Mouse (Mus musculus) urinary bladder, postnatal 36 days (tissue): ENCODE results near the gene Kit.

ENCODE experiments used
- DNase-seq, 2 experiments: peaks; one replicate each; pipeline ENCODE4 v3.0.0; 2022; ENCODE audit warnings: low spot score in 2 of 2, mixed read lengths in 1 of 2

The Kit gene

DNA sequence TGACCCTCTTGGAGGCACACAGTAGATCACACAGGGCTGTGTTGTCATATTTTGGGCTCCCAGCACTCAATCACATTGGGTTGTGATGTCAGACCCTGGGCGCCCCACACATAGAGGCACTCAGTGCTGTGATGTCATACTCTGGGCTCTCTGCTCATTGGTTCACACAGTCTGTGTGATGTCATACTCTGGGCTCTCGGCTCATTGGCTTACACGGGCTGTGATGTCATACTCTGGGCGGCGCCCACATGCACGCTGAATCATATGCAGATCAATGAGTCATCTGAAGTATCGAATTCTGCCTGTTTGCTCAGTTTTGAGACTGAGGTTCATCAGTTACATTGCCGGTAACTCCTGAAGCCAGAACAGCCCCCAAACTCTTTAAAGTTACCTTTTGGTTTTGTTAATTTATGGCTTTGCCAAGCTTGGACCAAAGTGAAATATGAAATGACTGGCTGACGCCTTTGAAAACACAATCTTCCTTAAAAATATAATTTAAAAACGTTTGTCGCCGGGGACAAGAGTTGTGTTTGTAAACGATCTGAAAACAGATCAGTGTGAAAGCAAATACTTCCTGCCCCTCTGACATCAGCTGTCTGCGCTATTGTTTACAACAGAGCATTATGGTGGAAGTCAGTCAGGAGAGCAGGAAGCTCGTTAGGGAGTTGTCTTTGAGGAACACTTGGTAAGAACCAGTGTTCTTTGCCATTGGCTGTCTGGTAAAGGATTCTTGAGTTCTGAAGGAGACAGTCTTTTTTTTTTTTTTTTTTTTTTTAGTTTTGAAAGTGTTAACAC, 15.0 kb downstream of the Kit start:
- no peak for DNase-seq

DNA sequence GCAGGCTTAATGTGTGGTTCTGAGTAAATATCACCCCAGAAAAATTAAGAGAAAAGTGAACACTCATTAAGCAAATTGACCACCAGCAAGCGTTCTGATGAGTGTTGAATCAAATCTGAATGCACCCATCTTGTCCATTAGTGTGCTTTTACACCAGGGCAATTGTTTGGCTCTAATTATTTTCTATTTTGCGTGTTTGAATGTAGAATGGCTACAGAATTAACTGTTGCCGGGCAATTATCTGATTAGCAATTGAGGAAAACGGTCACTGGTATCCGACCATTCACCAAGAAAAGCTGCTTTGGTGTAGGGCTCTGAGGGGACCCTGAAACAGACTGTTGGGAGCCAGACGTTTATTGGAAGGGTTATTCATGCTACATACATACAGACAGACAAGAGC, 16.2 kb downstream of the Kit start:
- DNase-seq: no peak

DNA sequence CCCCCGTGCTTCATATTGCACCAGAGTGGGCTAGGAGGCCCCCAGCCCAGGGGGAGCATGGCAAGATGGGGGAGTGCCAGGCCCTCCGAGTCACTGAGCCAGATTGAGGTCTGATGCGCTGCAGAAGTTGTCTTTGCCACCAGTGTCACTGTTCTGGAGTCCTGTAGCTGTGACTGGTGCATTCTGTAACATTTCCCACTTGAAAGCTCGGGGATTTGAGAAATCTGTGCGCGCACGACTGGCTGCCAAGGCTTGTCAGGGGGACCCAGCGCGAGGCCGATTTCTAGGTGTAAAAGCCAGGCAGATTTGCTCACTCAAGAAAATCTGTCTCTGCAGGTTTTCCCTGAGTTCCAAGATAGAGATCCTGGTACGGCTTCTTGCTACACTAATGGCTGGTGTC, 16.9 kb downstream of the Kit start:
- DNase-seq: no peak

DNA sequence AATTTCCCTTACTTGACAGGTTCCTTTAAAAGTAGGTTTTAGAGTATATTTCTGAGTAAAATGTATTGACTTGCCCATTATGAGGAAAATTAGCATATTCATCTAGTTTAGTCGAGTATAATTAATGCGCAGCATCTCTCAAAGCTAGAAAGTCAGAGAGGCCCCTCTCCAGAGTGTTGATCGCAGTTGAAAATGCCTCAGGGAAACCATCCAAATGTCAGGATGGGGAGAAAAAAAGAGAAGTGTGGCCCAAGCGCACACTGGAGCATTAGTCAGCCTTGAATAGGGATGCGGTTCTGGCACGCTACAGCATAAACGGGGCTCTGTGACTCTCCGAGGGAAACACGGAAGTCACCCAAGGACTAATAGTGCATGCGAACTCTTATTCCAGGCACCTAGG, 20.6 kb downstream of the Kit start:
- DNase-seq: no peak

DNA sequence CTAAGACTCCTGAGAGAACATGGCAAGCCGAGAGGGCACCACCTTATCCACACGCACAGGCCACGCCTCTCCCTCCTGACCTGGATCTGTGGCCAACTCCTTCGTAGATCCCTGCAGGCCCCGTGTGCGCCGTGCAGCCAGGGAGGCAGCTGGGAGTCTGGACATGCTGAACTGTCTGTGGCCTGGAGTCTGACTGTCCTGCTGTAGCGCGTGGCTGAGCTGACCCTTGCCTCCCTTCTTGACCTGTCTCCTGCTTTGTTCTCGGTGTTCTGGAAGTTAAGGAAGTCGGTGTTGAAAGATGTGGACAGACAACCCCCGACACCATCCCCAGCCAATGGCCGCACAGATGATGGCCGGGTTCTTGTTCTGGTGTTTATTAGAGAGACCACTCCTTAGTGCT, 21.5 kb downstream of the Kit start:
- peak in 1 of 2 experiments; percentile 43 for DNase-seq

DNA sequence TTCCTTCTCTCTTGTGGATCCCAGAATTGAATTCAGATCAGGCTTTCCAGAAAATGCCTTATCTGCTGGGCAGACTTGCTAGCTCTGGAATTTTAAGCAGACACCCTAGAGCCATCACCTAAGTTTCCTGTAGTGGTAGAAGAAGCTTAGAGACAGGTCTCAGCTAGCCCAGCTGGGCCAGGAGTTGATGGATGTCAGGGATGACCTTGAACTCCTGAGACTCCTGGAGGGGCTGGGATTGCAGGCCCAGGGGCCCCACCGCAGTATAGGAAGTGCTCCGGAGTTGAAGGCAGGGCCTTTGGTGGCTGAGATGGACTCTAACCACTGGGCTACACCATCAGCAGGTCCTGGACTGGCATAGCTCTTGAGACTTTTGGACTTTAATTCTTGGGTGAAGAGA, 22.6 kb downstream of the Kit start:
- no peak for DNase-seq

DNA sequence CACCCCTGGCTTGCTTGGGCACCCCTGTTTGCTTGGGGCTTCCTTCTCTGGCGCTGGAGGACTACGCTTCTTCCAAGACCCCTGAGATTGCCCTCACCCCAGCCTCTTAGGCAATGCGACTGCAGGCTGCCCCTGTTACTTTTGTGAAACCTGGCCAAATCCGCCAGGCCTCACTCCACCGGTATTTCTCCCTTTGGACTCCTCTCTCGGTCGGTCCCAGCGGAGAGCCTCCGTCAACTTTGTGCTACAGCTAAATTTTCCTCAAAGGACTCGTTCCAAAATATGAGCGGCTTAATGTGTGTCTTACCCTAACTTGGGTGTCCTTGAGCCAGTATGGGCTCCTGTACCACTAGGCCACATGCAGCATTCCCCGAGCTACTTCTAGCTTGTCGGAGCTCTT, 23.8 kb downstream of the Kit start:
- DNase-seq: peak in 1 of 2 experiments; percentile 13

DNA sequence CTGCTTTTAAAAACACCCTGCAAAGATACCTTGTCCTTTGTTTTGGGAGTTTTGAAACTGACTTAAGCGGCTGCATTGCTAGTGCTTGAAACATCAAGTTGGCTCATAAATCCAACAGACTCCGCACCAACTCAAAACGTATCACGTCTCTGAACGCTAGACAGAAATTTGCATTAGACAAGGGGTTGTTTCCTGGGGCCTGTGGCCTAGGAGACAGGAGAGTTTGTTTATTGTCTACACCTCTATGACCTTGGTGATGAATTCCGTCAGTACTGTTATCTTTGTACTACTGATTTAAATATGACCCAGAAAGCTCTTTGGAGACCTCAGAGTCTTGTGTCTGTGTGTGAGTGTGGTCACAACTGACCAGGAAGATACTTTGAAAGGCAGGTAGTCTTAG, 25.3 kb downstream of the Kit start:
- no peak for DNase-seq

DNA sequence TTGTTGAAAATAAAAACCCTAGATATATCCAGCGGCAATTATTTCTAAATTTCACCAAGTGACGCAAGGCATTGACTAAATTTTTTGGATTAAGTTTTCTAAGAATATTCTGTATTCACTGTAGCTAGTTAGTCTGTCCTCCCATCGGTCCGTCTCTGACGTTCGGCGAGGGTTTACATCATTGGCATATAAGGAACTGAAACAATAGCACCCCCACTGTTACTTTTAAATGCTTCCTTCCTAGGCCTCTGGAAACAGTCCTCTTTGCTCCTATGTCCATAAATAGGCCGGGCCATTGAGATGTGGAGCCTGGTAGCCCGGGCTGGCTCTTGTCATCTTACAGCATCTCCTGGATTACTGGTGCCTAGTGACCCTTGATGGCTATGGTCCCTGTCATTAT, 29.5 kb downstream of the Kit start:
- no peak for DNase-seq

DNA sequence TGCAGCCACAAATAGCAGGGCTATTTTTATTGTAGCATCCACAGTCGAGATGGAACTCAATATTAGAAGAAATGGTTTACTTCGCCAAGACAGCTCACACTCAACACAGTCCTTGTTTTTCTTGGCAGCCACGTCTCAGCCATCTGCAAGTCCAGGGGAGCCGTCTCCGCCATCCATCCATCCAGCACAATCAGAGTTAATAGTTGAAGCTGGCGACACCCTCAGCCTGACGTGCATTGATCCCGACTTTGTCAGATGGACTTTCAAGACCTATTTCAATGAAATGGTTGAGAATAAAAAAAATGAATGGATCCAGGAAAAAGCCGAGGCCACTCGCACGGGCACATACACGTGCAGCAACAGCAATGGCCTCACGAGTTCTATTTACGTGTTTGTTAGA, 32.2 kb downstream of the Kit start:
- no peak for DNase-seq

DNA sequence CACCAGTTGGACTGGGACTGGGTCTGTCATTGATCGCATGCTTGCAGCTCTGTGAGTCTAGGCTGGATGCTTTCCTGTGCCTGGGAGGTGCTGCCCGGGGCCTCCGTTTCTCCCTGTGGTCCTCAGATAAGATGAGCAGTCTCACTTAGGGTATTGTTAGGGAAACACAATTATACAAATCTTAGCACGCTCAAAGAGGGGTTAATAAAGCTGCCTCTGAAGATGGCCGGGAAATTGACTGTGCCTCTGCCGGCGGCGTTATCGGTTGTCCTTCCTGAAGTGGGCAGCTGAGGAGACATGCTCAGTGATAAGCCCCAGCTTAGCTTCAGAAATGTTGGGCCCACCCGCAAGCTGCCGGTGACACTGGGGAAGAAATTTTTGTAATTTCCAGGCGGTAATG, 33.3 kb downstream of the Kit start:
- no peak for DNase-seq

DNA sequence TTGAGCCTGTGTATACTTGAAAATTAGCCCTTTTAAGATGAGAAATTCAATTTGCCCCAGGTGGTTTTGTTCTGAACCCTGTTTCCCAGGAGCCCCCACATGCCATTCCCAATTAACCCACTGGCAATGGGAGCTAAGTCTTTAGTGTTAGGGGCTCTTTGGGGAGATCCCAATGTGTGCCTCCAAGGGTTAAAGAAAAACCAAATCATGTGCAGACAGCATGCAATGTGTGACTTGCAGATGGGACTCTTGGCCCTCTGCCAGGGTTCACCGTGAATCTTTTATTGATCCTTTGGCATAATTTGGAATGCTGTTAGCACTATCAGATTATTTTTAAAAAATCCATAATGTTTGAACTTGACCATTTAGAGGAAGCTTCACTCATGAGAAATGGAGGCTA, 37.7 kb downstream of the Kit start:
- DNase-seq: no peak

DNA sequence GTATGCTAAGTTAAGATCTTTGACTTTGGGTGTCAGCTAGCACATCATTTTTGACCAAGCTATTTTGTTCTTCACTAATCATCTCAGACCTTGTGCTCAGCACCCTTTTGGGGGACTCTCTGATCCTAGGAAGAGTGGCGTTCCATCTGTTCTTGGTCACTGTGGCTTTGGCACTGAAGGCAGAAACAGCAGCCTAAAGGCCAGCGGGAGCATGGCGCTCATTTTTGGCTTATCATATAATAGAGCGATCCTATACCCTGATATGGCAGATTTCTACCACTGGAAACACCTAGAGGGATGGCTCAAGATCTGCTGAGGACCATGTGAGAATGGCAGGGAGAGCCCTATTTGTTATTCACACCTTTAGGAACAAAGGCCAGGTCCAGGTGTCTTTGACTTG, 38.2 kb downstream of the Kit start:
- no peak for DNase-seq

DNA sequence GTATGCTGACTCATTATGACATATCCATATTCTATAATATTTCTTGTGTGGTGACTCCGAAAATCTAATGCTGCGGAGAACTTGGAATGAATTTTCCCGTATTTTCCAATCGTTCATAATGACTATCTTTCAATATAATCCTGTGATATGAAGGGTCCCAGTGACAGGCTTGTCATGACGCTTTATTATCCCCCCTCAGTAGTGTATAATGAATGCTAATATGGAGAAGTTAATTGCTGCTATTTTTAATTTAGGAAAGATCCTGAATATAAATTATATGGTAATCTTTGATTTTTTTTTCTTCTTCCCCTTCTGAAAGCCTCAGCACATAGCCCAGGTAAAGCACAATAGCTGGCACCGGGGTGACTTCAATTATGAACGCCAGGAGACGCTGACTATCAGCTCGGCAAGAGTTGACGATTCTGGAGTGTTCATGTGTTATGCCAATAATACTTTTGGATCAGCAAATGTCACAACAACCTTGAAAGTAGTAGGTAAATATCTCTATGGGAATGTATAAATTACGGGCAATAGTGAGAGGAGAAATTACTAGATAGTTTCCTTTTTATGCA, 40.4 kb downstream of the Kit start:
- no peak for DNase-seq

DNA sequence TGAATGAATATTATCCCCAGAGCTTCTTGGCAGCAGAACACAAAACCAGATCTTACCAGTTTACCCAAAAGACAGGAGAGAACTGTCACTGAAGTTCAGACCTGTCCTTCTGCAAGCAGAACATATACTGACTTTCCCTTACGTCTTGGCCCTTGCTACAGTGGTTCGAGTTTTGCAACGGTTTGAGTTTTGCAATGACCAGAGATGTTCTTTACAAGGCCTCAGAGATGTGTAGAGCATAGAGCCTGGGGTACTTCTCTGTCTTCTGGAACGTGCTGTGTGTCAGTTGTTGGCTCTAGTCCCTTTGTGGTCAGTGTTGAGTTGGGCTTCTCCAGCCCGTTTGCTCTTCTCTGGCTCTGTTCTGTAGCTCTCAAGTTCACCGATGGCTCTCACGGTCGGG, 40.9 kb downstream of the Kit start:
- no peak for DNase-seq

DNA sequence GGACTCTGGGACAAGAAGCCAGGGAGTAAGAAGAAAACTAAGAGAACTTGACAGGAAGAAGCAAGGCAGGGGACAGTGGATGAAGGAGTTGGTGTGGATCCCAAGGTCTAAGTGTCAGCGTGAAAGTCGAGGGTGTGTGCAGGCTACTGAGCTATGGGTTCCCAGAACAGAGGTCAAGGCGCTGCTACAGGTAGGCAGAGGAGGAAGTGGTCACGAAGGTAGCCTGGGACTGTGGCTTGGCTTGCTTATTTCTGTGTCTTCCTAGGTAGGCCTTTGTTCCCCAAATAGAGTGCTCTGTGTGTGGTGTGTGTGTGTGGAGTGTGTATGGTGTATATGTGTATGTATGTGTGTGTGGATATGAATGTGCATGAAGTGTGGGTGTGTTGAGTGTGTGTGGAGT, 47.7 kb downstream of the Kit start:
- no peak for DNase-seq

DNA sequence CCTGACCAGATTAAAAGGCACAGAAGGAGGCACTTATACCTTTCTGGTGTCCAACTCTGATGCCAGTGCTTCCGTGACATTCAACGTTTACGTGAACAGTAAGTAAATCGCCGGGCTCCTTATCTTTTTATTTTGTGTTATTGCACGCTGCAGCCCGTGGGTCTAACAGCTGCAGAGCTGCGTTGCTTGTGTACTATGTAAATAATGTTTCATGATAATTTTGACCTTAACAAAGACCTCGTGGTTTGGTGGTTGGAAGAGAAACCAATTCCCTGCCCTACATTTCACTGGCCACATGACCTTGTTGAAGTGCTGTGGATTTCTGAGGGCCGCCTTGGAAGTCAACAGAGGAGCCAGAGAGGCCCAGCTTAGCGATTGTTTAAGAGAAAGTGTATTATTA, 48.3 kb downstream of the Kit start:
- no peak for DNase-seq

DNA sequence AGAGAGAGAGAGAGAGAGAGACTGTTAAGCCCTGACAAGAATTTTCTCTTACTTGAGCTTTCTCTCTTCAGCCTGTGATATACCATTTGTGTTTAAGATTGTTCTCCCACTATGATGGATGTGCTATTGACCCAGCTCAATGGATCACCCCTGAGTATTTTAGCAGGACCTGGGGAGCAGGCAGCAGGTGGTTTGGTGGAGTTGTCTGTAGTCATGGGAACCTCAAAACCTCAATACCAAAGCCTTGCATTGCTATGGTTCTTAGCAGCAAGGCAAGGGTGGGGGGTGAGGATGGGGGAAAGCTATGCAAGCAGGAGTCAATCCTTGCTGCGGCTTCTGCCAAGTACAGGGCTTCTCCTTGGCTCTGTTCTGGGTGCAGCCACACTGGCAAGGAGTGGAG, 48.8 kb downstream of the Kit start:
- no peak for DNase-seq

DNA sequence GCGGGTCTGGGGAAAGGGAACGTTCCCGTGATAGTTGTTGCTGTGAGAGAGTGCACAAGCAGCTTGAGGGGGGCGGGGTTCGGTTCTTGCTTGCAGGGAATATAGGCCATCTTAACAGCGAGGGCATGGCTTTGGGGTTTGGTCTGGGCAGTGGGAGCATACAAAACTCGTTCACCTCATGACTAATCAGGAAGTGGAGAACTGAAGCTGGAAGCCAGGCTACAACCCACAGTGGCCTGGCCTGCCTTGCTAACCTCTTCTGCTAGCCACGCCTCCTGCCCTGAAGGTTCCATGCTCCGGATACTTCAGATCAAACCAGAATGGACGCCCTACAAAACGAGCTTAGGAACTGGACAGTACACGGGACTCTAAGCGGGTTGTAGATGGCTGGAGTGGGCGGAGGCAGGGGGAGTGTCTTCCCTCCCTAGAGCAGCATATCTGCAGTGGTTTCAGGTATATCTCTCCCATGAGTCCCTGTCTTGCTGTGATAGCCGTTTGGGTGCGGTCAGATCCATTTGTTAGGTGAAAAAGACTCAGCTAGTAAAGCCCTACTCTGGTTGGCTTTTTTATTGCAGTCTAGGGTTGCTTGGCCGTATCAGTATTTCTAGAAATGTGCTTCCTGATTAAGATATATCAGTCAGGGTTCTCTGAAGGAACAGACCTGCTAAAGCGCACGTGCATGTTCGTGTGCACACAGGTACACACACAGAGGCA, 49.4 kb downstream of the Kit start:
- no peak for DNase-seq

DNA sequence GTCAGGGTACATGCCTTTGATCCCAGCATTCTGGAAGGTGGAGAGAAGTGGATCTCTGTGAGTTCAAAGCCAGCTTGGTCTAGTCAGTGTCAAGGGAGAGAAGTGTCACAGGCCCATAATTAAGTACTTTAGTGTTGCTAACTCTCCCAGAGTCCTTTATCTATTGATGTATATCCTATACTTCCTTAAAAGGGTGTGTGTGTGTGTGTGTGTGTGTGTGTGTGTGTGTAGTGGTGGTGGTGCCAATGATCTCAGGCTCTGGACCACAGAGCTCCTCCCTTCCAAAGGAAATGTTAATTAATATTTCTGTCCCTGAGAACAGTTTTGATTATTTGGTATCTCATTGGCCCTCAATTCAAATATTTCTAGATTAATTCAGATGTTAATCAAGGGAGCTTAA, 50.3 kb downstream of the Kit start:
- no peak for DNase-seq

DNA sequence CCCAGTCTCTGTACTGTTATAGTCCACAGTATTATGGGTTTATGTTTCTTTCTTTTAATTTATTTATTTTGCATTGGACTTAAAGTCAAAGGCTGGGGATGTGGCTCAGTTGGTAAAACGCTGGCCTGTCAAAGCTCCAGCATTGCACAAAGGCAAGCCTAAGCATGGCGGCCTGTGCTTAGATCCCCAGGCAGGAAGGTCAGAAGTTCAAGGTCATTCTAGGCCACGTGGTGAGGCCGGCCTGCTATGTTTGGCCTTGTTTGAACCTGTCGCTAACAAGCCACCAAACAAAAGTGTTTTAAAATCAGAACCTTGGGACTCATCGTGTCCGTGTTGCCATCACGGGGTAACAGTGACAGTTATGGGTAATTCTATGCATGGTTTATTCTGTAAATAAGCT, 51.6 kb downstream of the Kit start:
- no peak for DNase-seq

DNA sequence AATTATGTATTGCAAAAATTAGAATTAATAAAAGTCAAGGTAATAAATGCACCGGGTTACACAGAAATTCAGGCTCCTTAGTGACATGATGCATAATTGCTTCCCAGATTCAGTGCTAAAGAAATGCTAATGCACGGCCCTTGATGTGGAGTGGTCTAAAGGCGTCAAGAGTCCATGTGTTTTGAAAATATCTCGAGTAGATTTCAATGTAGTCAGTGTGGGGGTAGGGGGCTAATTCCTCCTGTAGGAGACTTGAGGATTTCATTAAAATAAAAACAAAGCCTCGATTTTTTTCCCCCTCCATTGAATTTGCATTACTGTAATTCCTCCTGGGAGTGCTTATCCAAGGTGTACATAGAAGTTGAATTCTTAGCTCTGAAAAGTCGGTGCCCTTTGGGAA, 52.0 kb downstream of the Kit start:
- no peak for DNase-seq

DNA sequence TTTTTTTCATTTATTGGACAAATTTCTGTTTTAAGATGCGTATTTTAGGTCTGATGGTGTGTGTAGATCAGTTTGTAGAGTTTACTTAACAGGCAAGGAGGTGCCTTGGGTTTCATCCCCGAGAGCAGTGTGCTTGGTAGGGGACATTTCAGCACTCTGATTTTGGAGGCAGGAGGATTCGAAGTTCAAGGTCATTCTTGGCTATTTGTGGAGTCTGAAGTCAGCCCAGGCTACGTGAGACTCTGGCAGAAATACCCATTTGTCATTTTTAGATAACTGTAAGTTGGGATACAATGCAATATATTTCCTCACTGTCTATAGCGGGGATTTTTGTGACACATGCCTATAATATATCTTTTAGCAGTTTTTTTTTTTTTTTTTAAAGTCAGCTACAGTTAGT, 57.5 kb downstream of the Kit start:
- DNase-seq: no peak
